Mouse (Mus musculus) cerebellum, postnatal 25 days (tissue): ENCODE results near the gene Abhd12.
A peak's percentile ranks its signal among the peaks of the same experiment; 100 is the strongest.

Experiments used
- DNase-seq, 2 experiments: peaks; one replicate each; pipeline ENCODE4 v3.0.0; 2021; ENCODE audit warnings: mixed read lengths in 2 of 2

Gene Abhd12

DNA sequence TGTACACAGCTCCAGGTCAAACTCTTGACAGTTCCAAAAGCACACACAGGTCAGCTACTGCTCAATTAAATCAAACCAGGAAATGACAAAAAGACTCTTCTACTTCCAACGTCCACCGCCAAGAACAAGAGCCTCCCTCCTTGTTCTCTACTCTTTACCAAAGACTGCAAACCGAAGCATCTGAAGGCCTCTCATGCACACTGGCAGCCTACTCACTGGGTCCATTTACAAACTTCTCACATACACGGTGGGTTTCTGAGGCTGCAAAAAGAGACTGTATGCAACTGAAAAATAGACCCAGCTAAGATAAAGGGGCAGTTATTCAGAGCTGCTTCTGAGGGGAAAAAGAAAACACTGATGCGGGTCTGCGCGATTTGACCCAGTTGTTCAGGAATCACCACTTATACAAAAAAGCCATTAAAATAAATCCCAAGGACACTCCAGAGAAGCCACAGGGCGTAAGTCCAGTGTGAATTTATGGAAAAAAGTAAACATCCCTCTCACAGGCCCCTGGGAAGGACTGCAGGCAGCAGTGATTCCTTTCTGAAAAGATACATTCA, 57.0 kb downstream of the Abhd12 start:
- no peak for DNase-seq

- peak in 1 of 2 experiments; percentile 42 for DNase-seq
Measured at GRCm38 (mm10) chr2:150844798-150845197, 59.7 kb downstream of the Abhd12 start.

DNA sequence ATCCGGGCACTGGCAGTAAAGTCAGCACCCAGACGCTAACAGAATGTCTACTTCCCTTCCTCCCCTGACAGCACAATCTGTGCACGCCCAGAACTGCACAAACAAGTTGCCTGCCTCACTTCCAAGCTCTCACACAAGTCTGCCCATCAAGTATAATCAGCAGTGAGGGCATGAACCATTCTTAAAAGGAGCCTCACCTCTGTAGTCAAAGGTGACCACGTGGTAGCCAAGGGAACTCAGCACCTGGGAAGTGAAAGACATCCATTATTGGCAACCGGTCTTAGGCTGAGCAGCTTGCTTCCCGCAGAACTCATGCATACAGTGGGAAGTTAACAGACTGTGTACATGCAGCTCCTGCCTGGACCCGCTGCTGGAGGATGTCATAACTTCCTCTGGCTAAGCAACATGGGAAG, 62.5 kb downstream of the Abhd12 start:
- DNase-seq, result no peak

- no peak for DNase-seq
Measured at GRCm38 (mm10) chr2:150841109-150841508, 63.4 kb downstream of the Abhd12 start.

DNA sequence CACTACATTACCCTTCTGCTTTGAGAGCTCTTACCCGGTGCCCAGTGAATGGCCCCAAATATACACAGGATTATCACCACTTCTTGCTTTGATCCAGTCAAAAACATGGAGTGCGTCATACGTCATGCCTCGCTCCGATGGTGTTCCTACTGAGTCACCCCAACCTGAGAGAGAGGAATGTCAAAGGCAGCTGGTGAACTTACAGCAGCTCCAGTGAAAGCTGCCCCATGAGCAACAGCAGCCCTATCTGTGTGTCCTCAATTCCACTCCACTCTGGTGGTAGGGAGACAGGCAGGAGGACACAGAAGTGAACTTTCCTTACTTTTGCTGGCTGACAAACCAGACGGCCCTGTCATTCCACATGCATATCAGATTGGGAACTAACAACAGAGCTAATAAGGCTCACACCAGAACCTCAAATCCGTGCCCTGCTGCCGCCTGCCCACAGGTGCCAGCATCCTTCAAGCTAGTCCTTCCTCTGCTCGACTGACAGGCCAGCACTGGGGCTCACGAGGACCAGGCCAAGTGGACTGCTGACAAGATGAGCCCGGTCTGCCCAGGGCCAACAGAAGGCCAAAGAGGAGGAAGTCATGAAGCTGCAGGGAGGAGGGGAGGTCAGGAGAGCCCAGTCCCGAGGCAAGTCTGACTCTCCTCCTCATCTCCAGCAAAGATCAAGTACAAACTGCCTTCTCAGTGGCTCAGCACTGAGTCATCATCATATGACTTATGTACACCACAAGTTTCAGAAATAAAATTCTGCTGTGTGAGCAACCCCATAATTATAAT, 64.7 kb downstream of the Abhd12 start:
- peak in 1 of 2 experiments; percentile 31 for DNase-seq

- no peak for DNase-seq
Measured at GRCm38 (mm10) chr2:150837781-150838180, 66.8 kb downstream of the Abhd12 start.

- DNase-seq, result no peak
Measured at GRCm38 (mm10) chr2:150836906-150837305, 67.6 kb downstream of the Abhd12 start.

GRCm38 (mm10) chr2:150835975-150836374, 68.6 kb downstream of the Abhd12 start:
- DNase-seq, result no peak

- no peak for DNase-seq
Measured at GRCm38 (mm10) chr2:150834616-150835015, 69.9 kb downstream of the Abhd12 start.

- DNase-seq, result peak; percentile 58 to 77
Measured at GRCm38 (mm10) chr2:150832029-150832428, 72.5 kb downstream of the Abhd12 start.

- no peak for DNase-seq
Measured at GRCm38 (mm10) chr2:150830911-150831441, 73.6 kb downstream of the Abhd12 start.

- DNase-seq, result no peak
Measured at GRCm38 (mm10) chr2:150830011-150830410, 74.5 kb downstream of the Abhd12 start.

DNA sequence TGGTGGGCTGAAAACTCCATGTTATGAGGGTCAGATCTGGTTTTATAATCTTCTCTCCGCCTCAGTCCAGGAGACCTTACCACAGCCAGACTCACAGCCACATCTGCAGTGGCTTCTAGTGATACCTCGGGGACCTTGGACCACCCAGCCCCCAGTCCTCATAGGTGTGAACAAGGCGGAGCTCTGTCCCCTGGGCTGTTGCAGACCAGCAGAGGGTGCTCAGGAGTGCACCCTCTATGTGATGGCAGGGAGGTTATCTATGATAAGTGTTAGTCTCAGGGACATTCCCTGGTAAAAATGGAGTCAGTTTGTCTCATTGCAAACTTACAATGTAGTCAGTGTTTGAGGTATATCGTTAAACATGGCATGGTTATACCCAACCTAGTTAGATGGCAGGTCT, 75.9 kb downstream of the Abhd12 start:
- DNase-seq, result no peak

GRCm38 (mm10) chr2:150828164-150828563, 76.4 kb downstream of the Abhd12 start:
- no peak for DNase-seq

DNA sequence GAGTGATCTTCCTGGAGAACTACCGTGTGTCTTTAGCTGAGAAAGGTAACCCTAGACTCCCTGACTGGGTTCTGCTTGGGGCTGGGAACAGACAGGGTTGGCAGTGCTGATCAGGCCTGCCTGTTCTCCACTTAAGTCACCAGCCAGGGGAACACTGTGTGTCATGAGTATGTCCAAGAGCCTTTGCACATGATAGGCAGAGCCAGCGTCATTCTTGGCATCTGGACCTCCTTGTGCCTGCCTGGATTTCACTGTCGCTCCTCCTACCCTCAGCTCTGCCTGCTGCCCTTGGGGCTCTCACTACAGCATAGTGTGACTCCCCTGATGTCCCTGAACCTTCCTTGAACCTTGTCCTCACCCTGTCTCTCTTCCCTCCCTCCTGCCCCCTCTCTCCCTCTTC, 78.1 kb downstream of the Abhd12 start:
- no peak for DNase-seq

- peak in 1 of 2 experiments; percentile 31 for DNase-seq
Measured at GRCm38 (mm10) chr2:150822987-150823386, 81.6 kb downstream of the Abhd12 start.

- no peak for DNase-seq
Measured at GRCm38 (mm10) chr2:150820720-150821119, 83.8 kb downstream of the Abhd12 start.

DNA sequence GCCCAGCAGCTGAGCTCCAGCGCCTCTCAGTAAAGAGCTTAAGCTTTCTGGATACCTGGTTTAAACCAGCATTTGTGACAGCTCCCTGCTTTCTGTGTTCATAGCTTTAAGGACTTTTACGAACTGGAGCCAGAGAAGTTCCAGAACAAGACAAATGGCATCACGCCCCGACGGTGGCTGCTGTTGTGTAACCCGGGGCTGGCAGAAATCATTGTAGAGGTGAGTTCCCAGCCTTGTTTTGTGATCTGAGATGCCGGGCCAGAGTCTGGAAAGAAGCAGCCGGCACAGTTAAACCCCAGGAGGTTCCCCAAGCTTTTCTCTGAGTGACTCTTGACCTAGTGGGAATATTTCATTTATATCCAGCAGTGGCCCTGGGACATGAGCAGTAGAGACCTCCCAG, 85.8 kb downstream of the Abhd12 start:
- no peak for DNase-seq

DNA sequence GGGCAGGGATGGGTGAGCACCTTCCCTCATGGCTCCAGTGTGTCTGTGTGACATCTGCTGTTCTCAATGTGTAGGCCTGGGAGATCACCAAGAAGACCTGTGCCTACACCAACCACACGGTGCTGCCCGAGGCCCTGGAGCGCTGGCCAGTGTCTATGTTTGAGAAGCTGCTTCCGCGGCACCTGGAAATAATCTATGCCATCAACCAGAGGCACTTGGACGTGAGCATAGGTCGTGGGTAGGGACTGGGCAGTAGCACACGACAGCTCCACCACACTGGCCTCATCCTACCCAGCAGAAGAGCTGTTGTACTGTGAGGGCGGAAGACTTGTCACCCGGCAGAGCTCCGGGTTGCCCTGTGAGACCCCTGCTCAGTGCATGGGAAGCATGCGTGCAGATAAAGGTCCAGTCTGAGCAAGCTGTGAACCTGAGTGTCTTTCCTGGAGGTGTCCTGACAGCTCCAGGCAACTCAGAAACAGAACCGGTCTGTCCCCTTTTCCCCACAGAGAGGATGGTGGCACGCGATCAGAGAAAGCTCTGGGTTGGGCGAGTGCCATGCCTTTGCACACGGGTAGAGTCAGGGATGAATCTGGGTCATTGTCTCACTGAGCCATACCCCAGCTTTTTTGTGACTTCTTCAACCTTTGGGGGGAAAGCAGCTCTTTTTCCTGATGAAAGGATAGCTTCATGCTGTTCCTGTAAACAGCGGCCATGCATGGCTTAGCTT, 87.7 kb downstream of the Abhd12 start:
- peak; percentile 54 to 76 for DNase-seq

- no peak for DNase-seq
Measured at GRCm38 (mm10) chr2:150812816-150813215, 91.7 kb downstream of the Abhd12 start.

DNA sequence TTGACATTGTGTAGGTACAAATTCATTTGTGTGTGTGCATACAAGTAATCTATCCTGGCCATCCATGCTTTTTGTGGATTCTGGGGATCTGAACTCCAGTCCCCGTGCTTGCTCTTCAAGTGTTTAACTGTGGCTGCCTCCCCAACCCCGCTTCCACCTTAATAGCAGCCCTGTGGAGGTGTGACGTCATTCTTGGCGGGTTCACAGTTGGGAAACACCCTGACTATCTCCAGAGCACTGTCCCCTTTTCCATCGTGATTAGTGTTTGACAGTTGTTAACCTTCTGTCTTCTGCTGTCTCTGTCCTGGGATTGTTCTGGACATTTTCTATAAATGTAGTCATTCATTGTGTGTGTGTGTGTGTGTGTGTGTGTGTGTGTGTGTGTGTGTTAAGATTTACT, 93.9 kb downstream of the Abhd12 start:
- DNase-seq, result no peak

- no peak for DNase-seq
Measured at GRCm38 (mm10) chr2:150808812-150809211, 95.7 kb downstream of the Abhd12 start.

DNA sequence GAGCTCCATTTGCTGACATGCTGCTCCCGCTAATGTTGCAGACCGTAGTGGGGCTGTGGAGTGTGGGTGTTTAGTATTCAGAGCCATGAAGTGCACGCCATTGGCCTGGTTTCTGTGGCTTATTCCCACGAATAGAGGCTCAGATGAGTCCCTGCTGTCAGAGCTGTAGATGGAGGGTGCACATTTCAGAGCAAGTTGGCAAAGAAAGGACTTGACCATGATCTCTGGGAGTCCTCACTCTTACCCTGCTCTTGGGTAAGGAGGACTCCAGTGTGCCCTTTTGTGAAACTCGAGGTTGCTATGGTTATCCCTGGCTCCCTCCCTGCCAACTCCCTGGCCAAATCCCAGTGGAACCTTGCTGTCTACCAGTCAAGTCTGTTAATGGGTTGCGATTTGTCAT, 96.2 kb downstream of the Abhd12 start:
- no peak for DNase-seq

- peak in 1 of 2 experiments; percentile 35 for DNase-seq
Measured at GRCm38 (mm10) chr2:150803035-150803434, 101.5 kb downstream of the Abhd12 start.
